Mouse (Mus musculus): ENCODE results near the gene Il1a.

- TF ChIP-seq CTCF (IDR thresholded peaks at IDR 0.05; ENCODE audit: low read depth) (no peak), EP300 (IDR thresholded peaks at IDR 0.05; ENCODE audit: low read depth) (no peak)
Measured at GRCm38 (mm10) chr2:129258056-129258455, 51.7 kb downstream of the Il1a start.
